Mouse (Mus musculus) kidney, postnatal 36 days (tissue): ENCODE measurements around the gene Zfp706.
A peak's percentile ranks its signal among the peaks of the same experiment; 100 is the strongest.

Experiments used
- DNase-seq, 2 experiments: peaks; one replicate each; pipeline ENCODE4 v3.0.0; 2021 to 2022; ENCODE audit warnings: mixed read lengths in 2 of 2

Gene Zfp706

DNA sequence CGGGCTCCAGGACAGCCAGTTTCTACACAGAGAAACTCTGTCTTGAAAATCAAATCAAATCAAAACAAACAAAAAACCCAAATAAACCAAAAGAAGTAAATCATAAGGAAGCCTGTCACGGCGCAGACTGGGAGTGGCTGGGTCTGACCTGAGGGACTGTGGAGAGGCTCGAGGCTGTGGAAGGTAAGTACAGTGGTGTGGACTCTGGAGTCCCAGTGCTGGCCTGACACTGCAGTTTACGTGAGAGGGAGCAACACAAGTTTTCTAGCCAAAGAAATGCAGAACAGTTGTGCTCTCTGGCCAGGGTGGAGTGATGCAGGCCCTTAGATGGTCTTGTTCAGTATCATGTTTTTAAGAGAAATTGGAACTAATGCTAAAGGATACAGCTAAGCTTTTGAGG is 31.9 kb downstream of the Zfp706 start:
- peak; percentile 31 to 40 for DNase-seq

DNA sequence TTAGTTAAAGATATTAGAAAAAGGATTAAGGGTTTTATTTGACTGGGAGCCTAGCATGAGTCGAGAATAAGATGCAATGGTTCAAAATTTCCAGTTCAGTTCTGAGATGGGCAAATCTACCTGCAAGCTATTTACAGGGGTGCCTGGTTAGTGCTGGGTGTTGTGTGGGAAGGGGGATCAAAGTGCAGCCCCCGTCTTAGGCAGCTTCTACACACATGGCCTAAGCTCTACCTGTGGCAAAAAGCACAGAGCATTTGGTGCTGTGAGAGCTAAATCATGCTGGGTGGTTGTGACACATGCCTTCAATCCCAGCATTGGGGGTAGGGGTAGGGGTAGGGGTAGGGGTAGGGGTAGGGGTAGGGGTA is 32.3 kb downstream of the Zfp706 start:
- DNase-seq: no peak

DNA sequence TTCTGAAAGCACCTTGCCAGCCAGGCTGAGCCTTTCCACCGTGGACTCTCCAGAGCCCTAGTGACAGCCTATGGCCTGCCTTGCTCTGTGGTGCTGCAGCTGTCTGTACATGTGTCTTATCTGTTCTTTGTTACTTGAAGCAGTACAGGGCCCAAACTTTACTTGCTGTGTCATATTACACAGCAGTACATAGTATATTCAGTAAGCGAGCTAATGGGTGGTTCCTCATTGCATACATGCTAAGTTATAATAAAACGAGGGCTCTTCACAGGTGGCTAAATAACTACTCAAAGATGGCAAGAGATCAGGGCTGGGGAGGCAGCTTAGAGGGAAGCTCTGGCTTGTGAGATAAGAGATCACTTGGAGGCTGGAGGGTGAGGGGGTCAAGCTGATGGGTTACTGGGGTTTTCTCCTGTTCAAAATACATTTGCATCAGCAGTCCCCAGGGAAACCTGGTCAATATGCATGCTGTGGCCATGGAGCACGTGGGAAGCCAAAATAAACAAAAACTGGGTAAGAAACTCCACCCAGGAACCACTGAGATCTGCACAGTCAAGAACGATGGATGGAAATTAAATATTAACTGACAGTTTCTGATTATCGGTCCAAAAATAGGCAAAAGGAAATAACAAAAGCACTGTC is 32.8 kb downstream of the Zfp706 start:
- DNase-seq: no peak

DNA sequence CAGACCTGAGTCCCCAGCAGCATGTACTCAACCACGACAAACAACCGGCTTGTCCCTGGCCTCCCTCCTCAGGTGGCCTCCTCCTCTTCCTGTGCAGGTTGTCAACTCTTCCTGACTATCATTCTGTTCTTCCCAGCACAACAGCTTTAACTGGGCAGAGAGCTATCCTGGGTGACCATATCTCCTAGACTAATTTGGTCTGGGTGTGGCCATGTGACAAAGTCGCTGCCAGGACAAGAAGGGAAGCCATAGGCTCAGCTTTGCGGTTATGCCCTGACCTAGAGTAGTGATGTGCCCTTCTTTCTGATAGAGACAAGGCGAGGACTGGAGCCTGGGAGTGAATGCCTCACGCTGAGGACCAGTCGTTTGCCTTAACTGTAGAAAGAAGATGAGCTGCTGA is 33.9 kb downstream of the Zfp706 start:
- DNase-seq: no peak

DNA sequence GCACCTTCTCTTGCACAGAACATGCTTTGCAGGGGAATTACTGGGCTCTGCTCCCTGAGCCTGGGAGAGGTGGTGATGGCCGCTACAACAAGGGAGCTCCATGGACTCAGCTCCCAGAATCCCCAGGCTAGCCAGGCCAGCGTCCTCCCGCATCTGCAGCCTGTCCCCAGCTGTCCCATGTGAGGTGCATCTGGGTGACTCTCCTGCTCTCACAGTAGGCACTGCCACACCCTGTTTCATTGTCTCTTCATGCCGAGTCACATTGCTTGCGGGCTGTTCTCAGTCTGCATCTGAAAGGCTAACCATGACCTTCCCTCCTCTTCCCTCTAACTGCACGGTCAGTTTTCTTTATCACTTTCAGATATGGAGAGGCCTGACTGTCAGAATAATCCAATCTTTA is 34.3 kb downstream of the Zfp706 start:
- no peak for DNase-seq

DNA sequence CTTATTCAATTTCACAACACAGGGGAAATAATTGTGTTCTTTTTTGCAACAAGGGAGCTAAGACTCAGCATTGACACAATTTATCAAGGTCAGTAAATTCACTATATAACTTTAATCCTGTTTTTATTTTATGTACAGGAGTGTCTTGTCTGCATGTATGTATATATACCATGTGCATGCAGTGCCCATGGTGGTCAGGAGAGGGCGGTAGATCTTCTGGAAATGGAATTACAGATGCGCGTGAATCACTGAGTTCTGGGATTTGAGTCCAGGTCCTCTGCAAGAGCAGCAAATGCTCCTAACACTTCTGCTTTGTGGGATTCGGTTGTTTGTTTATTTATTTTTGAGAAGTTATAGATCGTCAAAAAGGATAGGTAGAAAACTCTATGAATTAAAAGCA is 37.8 kb downstream of the Zfp706 start:
- DNase-seq: peak in 1 of 2 experiments; percentile 49

DNA sequence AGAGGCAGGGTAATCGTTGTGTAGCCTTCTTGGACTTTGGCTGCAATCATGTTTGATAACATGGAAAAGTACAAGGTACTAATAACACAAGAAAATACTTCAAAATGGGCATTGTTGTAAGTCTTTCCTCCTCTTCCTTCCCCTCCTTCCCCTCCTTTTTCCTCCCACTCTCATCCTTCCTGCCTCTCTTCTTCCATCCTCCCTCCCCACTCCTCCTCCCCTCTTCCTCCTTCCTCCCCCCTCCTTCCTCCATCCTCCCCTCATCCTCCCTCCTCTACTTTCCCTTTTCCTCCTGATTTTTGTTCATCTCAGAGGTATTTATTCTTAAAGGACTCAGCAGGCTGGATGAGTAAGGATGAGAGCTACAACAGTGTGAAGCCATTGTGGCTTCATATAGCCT is 39.3 kb downstream of the Zfp706 start:
- no peak for DNase-seq

DNA sequence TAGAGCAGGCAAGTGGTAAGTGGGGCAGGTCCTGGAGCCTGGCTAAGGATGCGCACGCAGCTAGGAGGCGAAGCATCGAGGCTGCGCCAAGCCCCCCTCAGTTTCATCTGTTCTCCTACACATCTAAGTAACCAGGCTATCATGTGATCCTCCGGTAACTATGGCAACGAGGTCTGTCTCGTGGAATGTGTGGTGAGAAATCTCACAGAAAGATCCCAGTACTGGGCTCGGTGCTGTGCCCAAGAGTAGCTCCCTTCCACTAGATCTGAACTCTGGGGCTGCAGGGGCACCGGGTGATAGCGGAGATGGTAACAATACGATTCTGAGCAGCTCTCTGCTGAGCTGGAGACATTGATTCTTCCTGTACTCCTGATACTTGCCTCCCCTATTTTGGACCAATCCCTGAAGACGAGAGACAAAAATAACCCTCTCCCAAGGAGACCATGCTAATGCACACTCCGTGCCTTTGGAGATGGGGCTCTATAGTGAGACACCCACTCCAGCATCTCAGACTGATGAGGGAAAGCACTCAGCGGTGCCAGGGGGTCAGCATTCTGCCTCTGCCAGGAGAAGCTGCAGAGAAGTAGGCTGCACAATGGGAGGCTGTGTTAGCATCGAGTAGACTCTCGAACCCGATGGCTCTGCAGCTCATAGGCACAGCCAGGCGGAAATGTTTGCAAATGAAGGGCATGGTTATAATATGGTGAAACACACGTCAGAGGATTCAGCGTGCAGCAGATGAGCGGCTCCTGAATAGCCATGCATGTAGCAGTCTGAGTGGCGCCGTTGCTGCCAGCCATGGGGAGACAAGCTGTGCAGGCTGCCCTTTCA is 40.0 kb downstream of the Zfp706 start:
- DNase-seq: no peak

DNA sequence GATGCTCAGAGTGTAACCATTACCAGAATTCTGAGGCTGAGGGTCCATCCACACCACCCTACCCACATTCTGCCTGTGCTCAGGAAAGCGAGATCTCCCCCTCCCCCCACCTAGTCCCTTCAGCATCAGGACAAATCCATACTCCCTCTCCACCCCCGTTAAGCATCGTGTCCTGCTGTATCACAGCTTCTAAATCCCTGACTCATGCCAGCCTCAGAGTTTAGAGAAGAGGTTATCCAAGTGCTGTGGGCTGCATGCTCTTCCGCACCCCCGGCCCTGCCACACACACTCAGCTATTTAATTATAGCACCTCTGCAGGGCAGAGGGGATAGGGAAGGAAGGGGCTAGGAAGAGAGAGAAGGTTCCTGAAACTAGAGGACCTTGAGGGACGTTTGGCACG is 40.6 kb downstream of the Zfp706 start:
- no peak for DNase-seq

DNA sequence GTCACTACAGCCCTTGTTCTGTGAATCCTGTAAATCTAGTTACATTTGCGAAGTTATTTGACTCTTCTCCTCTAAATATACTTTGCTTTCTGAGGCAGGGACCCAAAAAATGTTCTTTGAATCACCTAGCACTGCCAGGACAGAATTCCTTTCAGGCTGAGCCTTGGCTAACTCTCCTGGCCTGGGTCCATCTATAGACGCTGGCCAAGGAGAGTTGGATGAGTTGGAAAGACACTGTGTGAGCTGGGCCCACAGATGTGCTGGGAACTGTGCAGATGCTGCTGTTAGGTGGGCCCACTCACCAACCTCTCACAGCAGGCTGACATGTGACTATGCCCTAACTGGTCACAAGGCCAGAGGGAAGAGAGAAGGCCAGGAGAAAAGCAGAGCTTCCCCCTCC is 41.1 kb downstream of the Zfp706 start:
- no peak for DNase-seq

DNA sequence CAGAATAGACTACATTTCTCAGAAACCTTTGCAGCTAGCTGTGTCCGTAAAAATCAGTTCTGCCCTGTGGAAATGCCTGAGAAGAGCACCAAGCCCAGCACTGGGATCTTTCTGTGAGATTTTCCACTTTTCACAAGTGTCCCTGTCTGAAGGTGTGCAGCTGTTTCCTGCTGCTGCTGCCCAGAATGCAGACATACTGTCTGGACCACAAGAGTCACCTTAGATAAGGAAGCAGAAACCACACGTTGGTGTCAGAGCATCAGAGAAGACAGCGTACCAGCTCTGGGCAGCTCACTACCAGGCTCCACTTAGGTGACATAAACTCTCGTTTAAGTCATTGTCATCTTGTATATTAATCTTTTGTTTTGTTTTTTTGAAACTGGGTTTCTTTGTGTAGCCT is 41.8 kb downstream of the Zfp706 start:
- DNase-seq: no peak

DNA sequence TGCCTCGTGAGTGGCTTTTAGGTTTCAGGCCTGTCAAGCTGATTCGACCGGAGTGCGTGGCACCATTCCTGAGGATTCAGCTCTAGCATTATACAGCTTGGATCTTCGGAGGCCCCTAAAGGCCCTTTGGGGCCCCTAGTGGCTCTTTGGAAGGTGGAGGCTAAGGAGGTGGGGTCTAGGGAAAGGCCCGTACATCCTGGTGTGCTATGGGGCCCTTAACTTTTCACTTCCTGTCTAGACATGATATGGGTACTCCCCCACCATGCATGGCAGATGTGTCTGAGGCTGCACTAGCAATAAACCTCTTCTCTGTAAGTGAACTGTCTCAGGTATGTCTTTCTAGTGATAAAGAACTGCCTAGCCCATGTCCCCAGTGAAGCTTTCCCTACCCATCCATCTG is 44.6 kb downstream of the Zfp706 start:
- DNase-seq: no peak

DNA sequence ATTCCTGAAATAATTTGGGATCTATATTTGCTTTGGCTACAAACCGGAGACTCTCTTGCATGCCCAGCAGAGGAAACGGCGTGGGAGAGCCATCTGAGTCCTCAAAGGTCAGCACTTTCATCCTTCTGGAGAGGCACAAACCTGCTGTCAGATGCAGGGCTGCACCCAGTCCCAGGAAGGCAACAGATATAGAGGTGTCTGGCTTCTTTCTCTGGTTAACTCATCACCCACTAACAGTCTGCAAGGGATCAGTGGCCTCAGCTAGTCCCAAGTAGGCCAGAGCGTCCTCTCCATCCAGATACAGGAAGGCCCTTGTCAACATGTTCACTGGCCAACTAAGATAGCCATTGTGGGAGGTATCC is 46.7 kb downstream of the Zfp706 start:
- DNase-seq: no peak

DNA sequence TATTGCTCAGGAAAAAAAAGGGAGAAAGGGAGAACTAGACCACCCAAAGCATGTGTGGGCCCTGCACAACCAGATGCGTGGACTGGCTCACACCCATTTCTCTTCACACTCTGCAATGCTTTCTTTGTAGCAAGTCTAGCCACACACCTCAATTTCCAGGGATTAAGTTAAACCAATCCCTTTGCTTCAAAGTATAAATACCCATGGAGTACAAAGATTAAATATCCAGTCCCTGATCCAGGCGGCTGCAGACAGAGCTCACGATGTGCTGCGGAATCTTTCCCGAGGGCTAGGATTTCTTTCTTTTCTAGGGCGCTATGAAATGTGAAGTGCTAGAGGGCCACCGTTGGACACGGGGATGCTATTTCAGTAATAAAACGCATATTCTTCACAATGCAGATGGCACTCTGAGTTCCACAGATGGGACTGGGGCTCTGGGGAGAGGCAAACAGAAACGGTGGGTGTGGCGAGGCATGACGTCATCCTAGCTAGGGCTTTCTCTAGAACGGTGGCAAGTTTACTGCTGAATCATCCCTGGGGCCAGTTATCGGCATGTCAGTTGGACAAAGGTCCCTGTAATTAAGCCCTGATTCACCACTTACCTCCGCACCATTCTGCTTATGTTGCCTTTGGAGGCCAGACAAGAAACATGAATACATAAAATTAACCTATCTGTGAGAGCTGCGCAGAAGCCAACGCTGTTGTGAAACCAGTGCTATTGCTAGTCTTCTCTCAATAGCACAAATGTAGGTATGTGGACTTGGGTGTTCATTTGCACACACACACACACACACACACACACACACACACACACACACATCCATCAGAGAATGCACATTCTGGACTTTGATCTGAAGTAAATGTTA is 47.3 kb downstream of the Zfp706 start:
- peak; percentile 66 to 73 for DNase-seq

DNA sequence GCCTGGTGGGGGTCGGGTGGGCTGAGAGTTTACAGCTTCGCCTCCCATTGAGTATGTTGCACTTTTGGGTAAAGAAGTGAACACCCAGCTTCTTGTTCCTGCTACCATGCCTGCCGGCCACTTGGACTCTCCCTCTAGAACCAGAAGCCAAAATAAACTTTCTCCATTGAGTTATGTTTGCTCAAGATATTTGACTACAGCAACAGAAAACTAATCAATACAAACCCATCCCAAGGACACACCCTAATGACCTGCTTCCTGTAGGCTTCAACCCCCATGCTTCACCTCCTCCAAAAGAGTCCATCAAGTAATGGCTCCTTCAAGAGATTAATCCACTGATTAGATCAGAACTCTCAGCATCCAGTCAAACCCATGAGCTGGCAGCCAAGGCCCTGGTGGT is 51.4 kb downstream of the Zfp706 start:
- no peak for DNase-seq

DNA sequence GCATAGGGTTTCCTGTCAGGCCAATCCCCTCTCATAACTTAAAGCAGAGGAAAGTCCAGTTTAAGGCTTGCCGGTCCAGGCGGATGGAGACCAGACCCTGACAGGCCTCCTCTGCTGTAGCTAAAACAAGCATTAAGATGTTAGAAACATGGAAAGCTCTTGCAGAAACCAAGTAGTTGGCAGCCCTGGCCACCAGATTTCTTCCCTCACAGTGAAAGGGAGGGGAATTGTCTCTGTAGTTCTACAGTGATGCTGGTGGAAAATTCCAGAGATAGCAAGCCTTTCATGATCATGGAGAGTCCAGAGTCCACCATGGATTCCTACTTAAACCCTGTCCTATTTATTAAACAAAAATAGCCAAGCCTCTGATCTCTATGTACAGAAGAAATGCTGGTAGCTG is 57.3 kb downstream of the Zfp706 start:
- no peak for DNase-seq

DNA sequence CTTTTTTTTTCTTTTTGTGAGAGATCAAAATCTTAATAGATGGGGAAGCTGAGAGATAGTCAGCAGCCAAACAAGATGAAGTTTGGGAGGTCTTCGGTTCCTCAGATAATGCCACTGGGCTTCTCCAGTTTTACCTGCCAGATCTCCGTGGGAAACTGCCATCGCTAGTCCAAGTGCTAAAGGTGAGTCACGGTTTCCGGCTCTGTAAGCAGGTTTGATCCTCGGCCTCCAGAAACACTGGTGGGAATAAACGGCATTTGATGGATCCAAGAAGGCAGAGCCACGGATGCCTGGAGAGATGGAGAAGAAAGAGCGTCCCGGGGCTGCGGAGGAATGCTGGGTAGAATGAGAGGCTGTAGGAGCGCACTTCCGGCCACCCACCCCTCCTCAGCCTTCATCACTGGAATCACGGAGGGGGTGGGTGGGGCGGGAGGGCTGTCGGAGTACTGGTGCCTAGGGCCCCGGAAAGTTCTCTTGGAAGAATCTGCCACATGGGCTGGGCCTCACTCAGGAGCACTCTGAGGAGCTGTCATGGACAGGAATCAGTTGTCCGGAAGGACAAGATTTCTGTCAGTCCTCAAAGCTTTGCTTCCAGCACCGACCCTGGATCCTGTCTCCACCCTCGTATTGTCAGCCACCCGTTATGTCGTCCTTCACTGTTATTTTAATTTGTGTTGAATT is 58.6 kb downstream of the Zfp706 start:
- no peak for DNase-seq
